Mouse (Mus musculus) liver, embryonic 14.5 days (tissue): ENCODE results near the gene Cdhr1. TPM values are rescaled to one million over a fixed set of nuclear protein-coding genes. Genes with fewer than 3 reads are reported as not detected.

Experiments
- ATAC-seq: fragments of 200-750 bp; cut with Nextera tagmentation; 2 replicates; pipeline ENCODE4 v1.8.0; 2017; ENCODE audit warnings: moderate number of reproducible peaks, mild to moderate bottlenecking, moderate library complexity; ENCODE audit not compliant: insufficient read depth
- DNase-seq, 3 experiments: peaks; one replicate each; pipeline ENCODE4 v3.0.0-alpha.2; 2012 to 2013; ENCODE audit warnings: low read depth in 3 of 3, low spot score in 3 of 3
- H3K27ac ChIP-seq: fragments of 300-500 bp; sonication (generic); 2 replicates; pipeline ENCODE4 v1.5.1; 2014; ENCODE audit warnings: moderate library complexity, mild to moderate bottlenecking, control low read depth, inconsistent platforms
- H3K27me3 ChIP-seq: fragments of 300-500 bp; sonication (generic); 2 replicates; pipeline ENCODE4 v1.6.1; 2014; ENCODE audit warnings: mild to moderate bottlenecking, low read length, moderate library complexity; ENCODE audit not compliant: control insufficient read depth, insufficient read depth
- H3K36me3 ChIP-seq: fragments of 300-500 bp; sonication (generic); replicated peaks from 2 replicates; pipeline ENCODE4 v1.6.1; 2014; ENCODE audit warnings: low read depth; ENCODE audit not compliant: control insufficient read depth, insufficient read depth
- H3K4me1 ChIP-seq, 2 experiments: fragments of 200-500 bp in 1 of 2; fragments of 300-500 bp in 1 of 2; sonication (generic) in 1 of 2; replicated peaks; 2 replicates each; pipeline ENCODE4 v1.6.1; 2012 to 2014; ENCODE audit warnings: antibody characterized with exemption in 1 of 2, inconsistent platforms in 1 of 2, low read length in 1 of 2; ENCODE audit not compliant: control insufficient read depth in 2 of 2, insufficient read depth in 2 of 2
- H3K4me2 ChIP-seq: fragments of 300-500 bp; sonication (generic); 2 replicates; pipeline ENCODE4 v1.6.1; 2014; ENCODE audit warnings: low read depth, mild to moderate bottlenecking, control low read depth, moderate library complexity
- H3K4me3 ChIP-seq, 2 experiments: fragments of 200-500 bp in 1 of 2; fragments of 300-500 bp in 1 of 2; sonication (generic) in 1 of 2; 2 replicates each; pipeline ENCODE4 v1.5.1; 2012 to 2014; ENCODE audit warnings: low read depth in 2 of 2, low read length in 2 of 2, mild to moderate bottlenecking in 2 of 2, control low read depth in 1 of 2, inconsistent platforms in 1 of 2, moderate library complexity in 1 of 2; ENCODE audit not compliant: insufficient read depth in 1 of 2
- H3K9ac ChIP-seq: fragments of 300-500 bp; sonication (generic); replicated peaks from 2 replicates; pipeline ENCODE4 v1.6.1; 2014; ENCODE audit warnings: mild to moderate bottlenecking, control low read depth, moderate library complexity
- H3K9me3 ChIP-seq: fragments of 300-500 bp; sonication (generic); 2 replicates; pipeline ENCODE4 v1.6.1; 2016; ENCODE audit warnings: low read length, mixed read lengths; ENCODE audit not compliant: control insufficient read depth
- CTCF ChIP-seq: IDR thresholded peaks from 2 replicates; pipeline ENCODE4 v1.5.1; 2016; ENCODE audit warnings: antibody characterized with exemption, low read depth, control low read depth
- EP300 ChIP-seq: IDR thresholded peaks from 2 replicates; pipeline ENCODE4 v1.6.1; 2016; ENCODE audit warnings: antibody characterized with exemption, low read depth
- WGBS: fragments of 180-500 bp; shearing (Covaris S2); extraction: QIAGEN DNeasy Blood & Tissue Kit; methylation state at CpG from one replicate; pipeline ENCODE4 v1.1.7; 2014; ENCODE audit not compliant: insufficient replicate concordance; 5-methylcytosine and 5-hydroxymethylcytosine counted together
- polyA plus RNA-seq, 2 experiments: library from polyadenylated mRNA; depleted of rRNA in 1 of 2; stranded (reverse) in 1 of 2; unstranded in 1 of 2; fragments of >200 nt; fragmentation: Nextera tagmentation in 1 of 2; extraction: Ambion mirVana in 1 of 2; gene quantifications; 2 replicates each; pipeline versions ENCODE4 v1.2.1 to v1.2.3; 2012 to 2014

Gene Cdhr1
- polyA plus RNA-seq, 2 experiments = 0.02 TPM; not detected in 1

DNA sequence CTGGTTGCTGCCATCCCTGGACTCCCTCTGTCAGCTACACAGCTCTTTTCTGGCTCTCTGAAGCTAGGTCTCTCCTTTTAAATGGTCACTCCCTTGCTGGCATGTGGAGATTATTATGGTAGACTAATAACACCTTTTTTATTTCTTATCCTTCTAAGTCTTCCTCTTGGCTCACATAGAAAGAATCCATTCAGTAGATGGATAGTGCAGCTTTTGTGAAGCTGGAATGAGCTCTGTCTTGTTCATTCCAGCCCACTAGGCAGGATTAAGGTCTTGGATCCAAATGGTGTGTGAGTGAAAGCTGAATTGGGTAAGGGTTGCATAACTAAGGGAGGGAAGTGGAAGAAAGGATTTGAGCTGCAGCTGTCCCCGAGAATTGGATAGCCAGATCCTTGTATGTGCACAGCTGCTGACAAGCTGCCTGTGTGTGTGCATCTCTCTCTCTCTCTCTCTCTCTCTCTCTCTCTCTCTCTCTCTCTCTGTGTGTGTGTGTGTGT lies 49.2 kb downstream of the Cdhr1 start, which contains the start of gene Rgr:
Rgr (minus strand) TSS at position 51 of the 497 bp plus-strand sequence.
- no peaks in the 10 kb centered on the region for H3K27me3 ChIP-seq
- H3K36me3 ChIP-seq = no peaks in the 10 kb centered on the region
- DNase-seq = no peak
- 64% methylated on average over 1 of the region's 1 CpGs for WGBS
- no peaks in the 10 kb centered on the region for H3K9me3 ChIP-seq
- TF ChIP-seq EP300 (no peak), CTCF (no peak)
- ATAC-seq = no peak
- H3K4me3 ChIP-seq = no peak within 1 kb of the TSS
- H3K9ac ChIP-seq = no peak within 1 kb of the TSS
- H3K4me2 ChIP-seq = no peak within 1 kb of the TSS
- H3K27ac ChIP-seq = no peak within 1 kb of the TSS
- H3K4me1 ChIP-seq = no peaks in the 10 kb centered on the region

DNA sequence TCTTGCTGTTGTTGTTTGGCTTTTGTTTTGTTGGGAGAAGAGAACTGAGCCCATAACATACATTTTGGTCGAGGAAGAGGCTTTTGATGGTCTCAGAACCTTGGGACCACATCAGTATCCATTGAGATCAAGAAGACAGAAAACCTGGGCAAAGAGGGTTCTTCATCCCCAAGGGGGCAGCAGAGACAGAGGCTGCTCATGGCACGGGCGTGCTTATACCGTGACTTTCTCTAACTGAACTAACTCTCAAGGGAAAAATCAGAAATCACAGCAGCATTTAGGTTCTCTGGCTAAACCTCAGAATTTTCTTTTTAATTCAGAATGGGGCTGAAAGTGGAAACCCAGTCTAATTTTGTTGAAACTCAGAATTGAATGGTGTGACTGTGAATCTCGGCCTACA lies 63.7 kb downstream of the Cdhr1 start:
- no peak overlapping the region for H3K4me2 ChIP-seq
- DNase-seq = no peak
- ATAC-seq = no peak
- WGBS = 42% methylated on average over 5 of the region's 5 CpGs
- TF ChIP-seq EP300 = no peak
- TF ChIP-seq CTCF = no peak
- no peaks in the 10 kb centered on the region for H3K27me3 ChIP-seq
- no peaks in the 10 kb centered on the region for H3K36me3 ChIP-seq
- no peak overlapping the region for H3K4me3 ChIP-seq
- no peaks in the 10 kb centered on the region for H3K4me1 ChIP-seq
- H3K27ac ChIP-seq = no peak overlapping the region
- H3K9me3 ChIP-seq = no peaks in the 10 kb centered on the region
- H3K9ac ChIP-seq = no peak overlapping the region

GRCm38 (mm10) chr14:37033241-37033640 lies 64.9 kb downstream of the Cdhr1 start:
- Histone ChIP-seq H3K4me3 (no peak overlapping the region), H3K27ac (no peak overlapping the region), H3K4me2 (no peak overlapping the region), H3K9ac (no peak overlapping the region), H3K36me3 (no peaks in the 10 kb centered on the region), H3K9me3 (no peaks in the 10 kb centered on the region), H3K4me1 (no peaks in the 10 kb centered on the region), H3K27me3 (no peaks in the 10 kb centered on the region)
- ATAC-seq (no peak), DNase-seq (peak in 1 of 3 experiments; percentile 6)
- TF ChIP-seq CTCF = peak; percentile 88
- no peak for TF ChIP-seq EP300
- 14% methylated on average over 7 of the region's 7 CpGs for WGBS

DNA sequence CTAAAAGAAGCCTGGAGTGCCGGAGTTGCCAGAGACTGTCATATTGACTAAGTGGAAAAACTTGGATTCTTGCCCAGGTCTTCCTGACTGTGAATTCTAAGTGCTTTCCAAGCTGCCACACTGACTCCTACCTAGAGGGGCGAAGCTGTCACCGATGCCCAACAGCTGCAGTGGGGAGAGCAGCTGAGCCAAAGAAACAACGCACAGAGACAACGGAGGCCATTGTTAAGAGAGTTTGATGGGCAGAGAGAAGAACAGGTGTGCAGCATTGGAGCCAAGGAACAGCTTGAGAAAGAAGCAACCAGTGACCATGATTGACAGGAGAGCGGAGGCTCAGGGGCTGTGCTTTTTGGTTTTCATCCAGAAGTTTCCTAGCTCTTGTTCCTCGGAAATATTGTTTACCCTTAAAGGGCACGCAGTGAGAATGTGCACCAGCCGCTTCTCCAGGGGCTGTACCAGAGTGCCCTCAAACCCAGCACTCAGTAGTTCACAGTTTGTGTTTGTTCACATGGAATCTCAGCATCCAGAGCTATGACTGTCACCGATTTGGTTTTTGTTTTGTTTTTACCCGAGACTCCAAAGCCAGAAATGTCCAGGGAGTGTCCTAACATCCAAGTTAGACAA lies 65.6 kb downstream of the Cdhr1 start:
- Histone ChIP-seq H3K9ac (no peak overlapping the region), H3K4me2 (no peak overlapping the region), H3K36me3 (no peaks in the 10 kb centered on the region), H3K9me3 (no peaks in the 10 kb centered on the region), H3K4me1 (no peaks in the 10 kb centered on the region), H3K27me3 (no peaks in the 10 kb centered on the region), H3K4me3 (no peak overlapping the region), H3K27ac (no peak overlapping the region)
- DNase-seq (no peak), ATAC-seq (no peak)
- TF ChIP-seq EP300 (no peak), CTCF (no peak)
- 67% methylated on average over 11 of the region's 11 CpGs for WGBS

DNA sequence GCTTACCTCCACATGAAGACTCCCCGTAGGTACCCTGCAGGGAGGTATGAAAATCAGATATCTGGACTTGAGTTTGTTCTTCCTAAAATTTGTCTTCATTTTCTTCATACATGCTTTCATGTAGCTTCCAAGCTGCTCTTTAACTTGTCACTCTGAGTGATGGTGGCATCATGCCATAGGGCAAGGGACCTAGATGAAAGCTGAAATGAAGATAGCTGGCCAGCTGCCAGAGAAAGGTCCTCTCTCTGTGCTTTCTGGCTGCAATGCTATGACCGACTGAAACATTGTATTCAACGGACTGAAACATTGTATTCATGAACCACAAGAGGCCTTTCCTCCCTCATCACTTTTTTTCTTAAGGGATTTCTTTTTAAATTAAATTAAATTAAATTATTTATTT lies 69.6 kb downstream of the Cdhr1 start:
- WGBS = 63% methylated on average over 3 of the region's 3 CpGs
- TF ChIP-seq EP300 (no peak), CTCF (no peak)
- Histone ChIP-seq H3K4me1 (no peaks in the 10 kb centered on the region), H3K36me3 (no peaks in the 10 kb centered on the region), H3K4me2 (no peak overlapping the region), H3K27ac (no peak overlapping the region), H3K9me3 (no peaks in the 10 kb centered on the region), H3K9ac (no peak overlapping the region), H3K4me3 (no peak overlapping the region), H3K27me3 (no peaks in the 10 kb centered on the region)
- no peak for ATAC-seq
- no peak for DNase-seq
